Mouse (Mus musculus): ENCODE measurements around the gene Pin4. TPM values are rescaled to one million over a fixed set of nuclear protein-coding genes. Genes with fewer than 3 reads are reported as not detected.

Gene Pin4
- polyA plus RNA-seq, 1 experiment, result 1.1 TPM

- TF ChIP-seq POLR2A (IDR thresholded peaks at IDR 0.05; ENCODE audit: low read depth, low read length), result no peak
- no peak for TF ChIP-seq CTCF (IDR thresholded peaks at IDR 0.05; ENCODE audit: extremely low read depth, insufficient read length, insufficient replicate concordance, low read depth, low read length)
- no peak overlapping the region for H3K4me3 ChIP-seq (ENCODE audit: low read depth, low read length)
- no peak overlapping the region for H3K27ac ChIP-seq (ENCODE audit: insufficient read depth, low read depth, low read length)
- H3K27me3 ChIP-seq (ENCODE audit: control insufficient read depth, insufficient read depth, low read length), result no peaks in the 10 kb centered on the region
- no peaks in the 10 kb centered on the region for H3K4me1 ChIP-seq (ENCODE audit: control insufficient read depth, insufficient read depth, insufficient read length, low read length)
- whole genome bisulfite sequencing, result 57% methylated on average over 6 of the region's 6 CpGs
- no peaks in the 10 kb centered on the region for H3K36me3 ChIP-seq (ENCODE audit: control insufficient read depth, insufficient read depth, low read length)
Measured at GRCm38 (mm10) chrX:102166986-102167385, 47.7 kb downstream of the Pin4 start.

DNA sequence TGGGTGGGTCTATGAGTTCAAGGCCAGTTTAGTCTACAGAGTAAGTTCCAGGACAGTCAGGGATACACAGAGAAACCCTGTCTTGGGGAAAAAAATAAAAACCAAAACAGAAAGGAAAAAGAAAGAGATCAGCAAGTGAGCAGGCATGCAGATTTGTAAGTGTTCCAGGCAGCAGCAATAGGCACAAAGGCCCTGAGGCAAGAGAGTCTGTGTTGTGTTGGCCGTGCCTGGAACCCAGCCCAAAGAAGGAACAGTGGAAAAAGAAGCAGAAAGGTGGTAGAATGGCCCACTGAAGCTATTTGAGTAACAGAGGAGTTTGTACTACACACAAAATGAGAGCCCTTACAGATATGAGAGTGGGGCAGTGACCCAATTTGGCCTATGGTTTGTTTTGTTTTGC, 50.5 kb downstream of the Pin4 start:
- no peaks in the 10 kb centered on the region for H3K4me1 ChIP-seq (ENCODE audit: control insufficient read depth, insufficient read depth, insufficient read length, low read length)
- H3K4me3 ChIP-seq (ENCODE audit: low read depth, low read length), result no peak overlapping the region
- H3K27ac ChIP-seq (ENCODE audit: insufficient read depth, low read depth, low read length), result no peak overlapping the region
- 69% methylated on average over 1 of the region's 1 CpGs for WGBS
- no peak for TF ChIP-seq CTCF (IDR thresholded peaks at IDR 0.05; ENCODE audit: extremely low read depth, insufficient read length, insufficient replicate concordance, low read depth, low read length)
- H3K27me3 ChIP-seq (ENCODE audit: control insufficient read depth, insufficient read depth, low read length), result no peaks in the 10 kb centered on the region
- no peaks in the 10 kb centered on the region for H3K36me3 ChIP-seq (ENCODE audit: control insufficient read depth, insufficient read depth, low read length)

GRCm38 (mm10) chrX:102170135-102170534, 50.9 kb downstream of the Pin4 start:
- TF ChIP-seq CTCF (IDR thresholded peaks at IDR 0.05; ENCODE audit: extremely low read depth, insufficient read length, insufficient replicate concordance, low read depth, low read length), result no peak
- TF ChIP-seq POLR2A (IDR thresholded peaks at IDR 0.05; ENCODE audit: low read depth, low read length), result no peak
- WGBS, result 51% methylated on average over 3 of the region's 3 CpGs
- Histone ChIP-seq H3K36me3 (ENCODE audit: control insufficient read depth, insufficient read depth, low read length) (no peaks in the 10 kb centered on the region), H3K27ac (ENCODE audit: insufficient read depth, low read depth, low read length) (no peak overlapping the region), H3K4me3 (ENCODE audit: low read depth, low read length) (no peak overlapping the region), H3K4me1 (ENCODE audit: control insufficient read depth, insufficient read depth, insufficient read length, low read length) (no peaks in the 10 kb centered on the region), H3K27me3 (ENCODE audit: control insufficient read depth, insufficient read depth, low read length) (no peaks in the 10 kb centered on the region)

DNA sequence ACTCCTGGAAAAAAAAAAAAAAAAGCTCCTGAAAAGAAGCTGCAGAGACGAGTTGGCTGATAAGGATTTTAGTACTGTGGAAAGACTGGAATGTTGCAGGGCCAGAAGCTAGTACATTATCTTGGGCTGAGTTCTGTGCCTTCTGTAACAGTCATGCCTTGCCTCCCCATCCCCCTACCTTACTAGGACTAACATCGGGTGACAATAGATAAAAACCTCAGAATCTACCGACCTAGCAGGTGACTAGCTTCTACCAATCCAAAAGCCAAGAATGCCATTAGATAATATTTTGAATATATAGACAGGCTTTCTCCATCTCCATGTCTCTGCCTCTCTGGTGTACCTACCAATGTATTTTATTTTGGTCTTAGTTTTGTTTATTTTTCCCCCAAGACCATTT, 51.7 kb downstream of the Pin4 start:
- Histone ChIP-seq H3K4me3 (ENCODE audit: low read depth, low read length) (no peak overlapping the region), H3K36me3 (ENCODE audit: control insufficient read depth, insufficient read depth, low read length) (no peaks in the 10 kb centered on the region), H3K27me3 (ENCODE audit: control insufficient read depth, insufficient read depth, low read length) (no peaks in the 10 kb centered on the region), H3K4me1 (ENCODE audit: control insufficient read depth, insufficient read depth, insufficient read length, low read length) (no peaks in the 10 kb centered on the region), H3K27ac (ENCODE audit: insufficient read depth, low read depth, low read length) (no peak overlapping the region)
- 47% methylated on average over 3 of the region's 3 CpGs for WGBS
- TF ChIP-seq POLR2A (IDR thresholded peaks at IDR 0.05; ENCODE audit: low read depth, low read length) (no peak), CTCF (IDR thresholded peaks at IDR 0.05; ENCODE audit: extremely low read depth, insufficient read length, insufficient replicate concordance, low read depth, low read length) (no peak)

DNA sequence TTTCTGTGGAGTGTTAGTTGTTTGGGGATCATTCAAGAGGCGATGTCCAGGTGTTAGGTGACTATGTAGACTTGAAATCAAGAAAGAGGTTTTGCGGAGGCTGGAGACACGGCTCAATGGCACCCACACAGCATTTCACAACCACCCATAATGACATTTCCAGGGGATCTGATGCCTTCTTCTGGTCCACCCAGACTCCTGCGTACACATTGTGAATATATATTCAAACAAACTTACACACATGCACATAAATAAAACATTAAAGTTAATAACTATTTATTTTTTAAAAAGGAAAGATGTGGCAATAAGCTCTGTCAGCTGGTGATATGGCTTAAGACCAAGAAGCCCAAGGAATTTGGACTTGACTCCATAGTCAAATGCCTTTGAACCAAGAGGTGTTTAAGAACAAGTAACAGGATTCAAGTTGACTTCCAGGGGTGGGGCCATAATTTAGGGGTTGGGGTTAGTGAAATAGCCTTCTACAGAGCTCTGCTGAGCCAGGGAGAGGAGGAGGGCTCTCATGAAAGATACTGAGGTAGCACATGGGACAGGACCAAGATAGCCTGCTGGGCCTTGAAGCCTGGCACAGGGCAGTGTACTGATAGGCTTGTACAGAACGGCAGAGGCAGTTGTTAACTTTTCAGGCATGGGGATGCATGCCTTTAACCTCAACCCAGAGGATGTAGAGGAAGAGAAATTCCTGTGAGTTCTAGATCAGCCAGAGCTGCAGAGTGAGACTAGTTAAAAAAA, 56.5 kb downstream of the Pin4 start:
- 79% methylated on average over 5 of the region's 5 CpGs for WGBS
- no peaks in the 10 kb centered on the region for H3K27me3 ChIP-seq (ENCODE audit: control insufficient read depth, insufficient read depth, low read length)
- H3K27ac ChIP-seq (ENCODE audit: insufficient read depth, low read depth, low read length), result no peak overlapping the region
- no peaks in the 10 kb centered on the region for H3K36me3 ChIP-seq (ENCODE audit: control insufficient read depth, insufficient read depth, low read length)
- no peak overlapping the region for H3K4me3 ChIP-seq (ENCODE audit: low read depth, low read length)
- no peaks in the 10 kb centered on the region for H3K4me1 ChIP-seq (ENCODE audit: control insufficient read depth, insufficient read depth, insufficient read length, low read length)
- TF ChIP-seq POLR2A (IDR thresholded peaks at IDR 0.05; ENCODE audit: low read depth, low read length) (no peak), CTCF (IDR thresholded peaks at IDR 0.05; ENCODE audit: extremely low read depth, insufficient read length, insufficient replicate concordance, low read depth, low read length) (no peak)

Other genes with a start within 250 kb of the Pin4 start
- gene Rtl5, start 48.1 kb upstream of the Pin4 start, polyA plus RNA-seq (2012; rRNA removed), result 1.3 and 1.4 TPM in 2 replicates
- gene Ercc6l, start 37.6 kb downstream of the Pin4 start, polyA plus RNA-seq (2012; rRNA removed), result 0.19 and 0.20 TPM in 2 replicates
- gene Rps4x, start 69.9 kb downstream of the Pin4 start, polyA plus RNA-seq (2012; rRNA removed), result 52.2 and 92.0 TPM in 2 replicates
- gene Cited1, start 132.7 kb downstream of the Pin4 start, polyA plus RNA-seq (2012; rRNA removed), result 0.27 TPM in 1 of 2 replicates, not detected in the other

Data from small intestine, adult 2 months (tissue).